Mouse (Mus musculus) intestine, embryonic 14.5 days (tissue): Measurements from ENCODE around the gene Lmtk3. TPM values are rescaled to one million over a fixed set of nuclear protein-coding genes. Genes with fewer than 3 reads are reported as not detected.

Experiments
- ATAC-seq: fragments of 200-750 bp; cut with Nextera tagmentation; replicated peaks from 2 replicates; pipeline ENCODE4 v1.8.0; 2017; ENCODE audit warnings: low read depth, moderate number of reproducible peaks, moderate TSS enrichment, moderate library complexity; ENCODE audit not compliant: low FRiP score, low TSS enrichment
- DNase-seq: peaks from one replicate; pipeline ENCODE4 v3.0.0-alpha.2; 2018; ENCODE audit warnings: low spot score
- H3K27ac ChIP-seq: fragments of 300-500 bp; sonication (generic); 2 replicates; pipeline ENCODE4 v1.5.1; 2014; ENCODE audit warnings: low read depth, mild to moderate bottlenecking, control low read depth
- H3K27me3 ChIP-seq: fragments of 300-500 bp; sonication (generic); replicated peaks from 2 replicates; pipeline ENCODE4 v1.6.1; 2014; ENCODE audit warnings: low read length, control low read depth; ENCODE audit not compliant: control insufficient read depth, insufficient read depth
- H3K36me3 ChIP-seq: fragments of 300-500 bp; sonication (generic); 2 replicates; pipeline ENCODE4 v1.6.1; 2014; ENCODE audit warnings: low read length, control low read depth; ENCODE audit not compliant: control insufficient read depth, insufficient read depth
- H3K4me1 ChIP-seq: fragments of 300-500 bp; sonication (generic); replicated peaks from 2 replicates; pipeline ENCODE4 v1.6.1; 2014; ENCODE audit warnings: low read length, control low read depth, mixed read lengths; ENCODE audit not compliant: control insufficient read depth, insufficient read depth
- H3K4me2 ChIP-seq: fragments of 300-500 bp; sonication (generic); 2 replicates; pipeline ENCODE4 v1.6.1; 2014; ENCODE audit warnings: low read length
- H3K4me3 ChIP-seq: fragments of 300-500 bp; sonication (generic); 2 replicates; pipeline ENCODE4 v1.5.1; 2014; ENCODE audit warnings: low read depth, low read length, control low read depth, mixed read lengths
- H3K9ac ChIP-seq: fragments of 300-500 bp; sonication (generic); 2 replicates; pipeline ENCODE4 v1.6.1; 2014; ENCODE audit warnings: mild to moderate bottlenecking, low read length
- H3K9me3 ChIP-seq: fragments of 300-500 bp; sonication (generic); 2 replicates; pipeline ENCODE4 v1.6.1; 2016; ENCODE audit warnings: low read length, control low read depth; ENCODE audit not compliant: control insufficient read depth
- WGBS: fragments of 180-500 bp; shearing (Covaris S2); extraction: QIAGEN DNeasy Blood & Tissue Kit; methylation state at CpG from one replicate; pipeline ENCODE4 v1.1.7; 2014; 5-methylcytosine and 5-hydroxymethylcytosine counted together
- polyA plus RNA-seq: library from polyadenylated mRNA; unstranded; fragments of >200 nt; fragmentation: Nextera tagmentation; extraction: Ambion mirVana; gene quantifications from 2 replicates; pipeline ENCODE4 v1.2.1, GENCODE M21; 2014

Gene Lmtk3
- polyA plus RNA-seq, 1 experiment from 2014 or later, result 1.9 TPM

DNA sequence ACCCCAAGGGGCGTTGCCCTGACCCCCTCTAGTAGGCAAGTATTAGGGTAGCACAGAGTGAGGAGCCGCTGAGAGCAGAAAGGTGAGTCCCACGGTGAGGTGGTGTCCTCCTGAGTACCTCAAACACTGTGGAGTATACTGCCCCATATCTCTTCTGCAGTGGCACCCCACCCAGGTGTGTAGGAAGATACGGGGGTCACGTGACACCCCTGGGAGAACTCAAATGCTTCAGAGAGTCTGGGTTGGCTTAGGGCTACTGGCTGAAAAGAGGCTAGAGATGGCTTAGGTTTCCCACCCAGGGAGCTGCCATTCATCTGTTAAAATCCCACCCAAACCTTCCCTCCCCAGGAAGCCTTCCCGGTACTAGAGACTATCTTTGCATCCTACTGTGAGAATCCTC lies 13.4 kb downstream of the Lmtk3 start:
- H3K4me2 ChIP-seq, result no peak overlapping the region

DNA sequence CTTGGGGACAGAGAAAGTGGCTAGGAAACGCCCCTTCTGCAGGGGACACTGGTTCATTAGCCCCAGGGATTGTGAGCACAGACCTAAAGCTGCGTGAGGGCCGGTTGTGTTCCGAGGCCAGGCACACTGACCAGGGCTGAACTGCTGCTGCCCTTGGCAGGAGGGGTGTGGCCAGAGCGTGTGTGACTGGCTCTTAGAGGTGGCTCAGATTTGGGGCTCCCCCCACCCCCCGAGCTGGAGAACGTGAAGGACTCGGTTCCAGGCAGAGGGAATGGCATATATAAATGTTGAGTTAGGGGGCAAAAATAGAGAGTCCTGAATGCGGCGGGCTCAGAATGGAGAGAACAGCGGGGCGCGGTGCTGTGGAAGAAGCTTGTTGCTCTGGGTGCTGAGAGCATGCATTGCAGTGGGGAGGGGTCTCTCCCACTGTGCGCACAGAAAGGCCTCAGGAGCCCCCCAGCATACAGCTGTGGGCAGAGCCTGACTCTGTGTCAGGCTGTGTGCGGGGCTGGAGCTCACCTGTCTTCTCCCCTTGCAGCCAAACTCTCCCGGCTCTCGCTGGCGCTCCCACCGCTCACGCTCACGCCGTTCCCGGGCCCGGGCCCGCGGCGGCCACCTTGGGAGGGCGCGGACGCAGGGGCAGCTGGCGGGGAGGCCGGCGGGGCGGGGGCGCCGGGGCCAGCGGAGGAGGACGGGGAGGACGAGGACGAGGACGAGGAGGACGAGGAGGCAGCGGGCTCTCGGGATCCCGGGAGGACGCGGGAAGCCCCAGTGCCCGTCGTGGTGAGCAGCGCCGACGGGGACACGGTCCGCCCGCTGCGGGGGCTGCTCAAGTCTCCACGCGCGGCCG lies 14.3 kb downstream of the Lmtk3 start:
- Histone ChIP-seq H3K36me3 (0 out of 2 replicates have a peak, but pooled peaks cover 12% of the 10 kb centered on the region), H3K27ac (no peak overlapping the region), H3K4me3 (peak overlapping the region; percentile 44), H3K9me3 (no peaks in the 10 kb centered on the region), H3K4me2 (peak overlapping the region; percentile 88), H3K9ac (peak overlapping the region; percentile 40), H3K27me3 (peaks cover 21% of the 10 kb centered on the region), H3K4me1 (peaks cover 8% of the 10 kb centered on the region)
- no peak for ATAC-seq
- 2% methylated on average over 59 of the region's 60 CpGs for WGBS
- peak; percentile 65 for DNase-seq

More for the DNA sequence above, 13.4 kb downstream of the Lmtk3 start:
- 55% methylated on average over 6 of the region's 6 CpGs for WGBS
- Histone ChIP-seq H3K9ac (no peak overlapping the region), H3K4me1 (peaks cover 8% of the 10 kb centered on the region), H3K36me3 (peaks cover 18% of the 10 kb centered on the region; the same call in 1 of the 2 replicates), H3K27me3 (peaks cover 21% of the 10 kb centered on the region), H3K9me3 (no peaks in the 10 kb centered on the region), H3K27ac (no peak overlapping the region), H3K4me3 (no peak overlapping the region)
- DNase-seq (no peak), ATAC-seq (no peak)

GRCm38 (mm10) chr7:45798511-45798836 lies 14.9 kb downstream of the Lmtk3 start:
- WGBS, result 4% methylated on average over 19 of the region's 19 CpGs
- H3K27ac ChIP-seq, result no peak overlapping the region
- DNase-seq, result peak; percentile 66

DNA sequence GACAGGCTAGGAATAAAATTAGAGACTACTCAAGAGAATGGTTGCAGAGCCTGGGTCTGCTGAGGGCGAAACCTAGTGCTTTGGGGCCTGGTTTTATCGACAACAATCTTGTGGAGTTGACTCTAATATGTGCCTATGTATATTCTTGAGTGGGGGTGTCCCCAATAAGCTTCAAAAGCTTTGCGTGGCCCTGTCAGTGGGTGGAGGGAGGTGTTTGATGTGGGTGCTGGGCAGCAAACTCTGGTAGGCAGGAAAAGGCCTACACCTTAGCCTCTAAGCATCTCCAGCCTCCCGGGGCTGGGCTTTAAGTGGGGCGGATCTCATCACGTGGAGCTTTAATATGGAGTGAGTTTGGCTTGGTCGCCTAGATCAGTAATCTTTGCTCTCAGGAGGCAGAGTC lies 15.4 kb downstream of the Lmtk3 start:
- Histone ChIP-seq H3K9me3 (no peaks in the 10 kb centered on the region), H3K4me2 (peak overlapping the region; percentile 88; the same call in 1 of the 2 replicates), H3K27me3 (peaks cover 21% of the 10 kb centered on the region), H3K4me1 (peaks cover 8% of the 10 kb centered on the region), H3K9ac (no peak overlapping the region), H3K27ac (no peak overlapping the region), H3K4me3 (peak overlapping the region; percentile 44; the same call in 1 of the 2 replicates), H3K36me3 (0 out of 2 replicates have a peak, but pooled peaks cover 10% of the 10 kb centered on the region)
- WGBS, result 58% methylated on average over 7 of the region's 7 CpGs
- no peak for ATAC-seq
- no peak for DNase-seq

More at GRCm38 (mm10) chr7:45798511-45798836, 14.9 kb downstream of the Lmtk3 start:
- Histone ChIP-seq H3K27me3 (peaks cover 21% of the 10 kb centered on the region), H3K9ac (peak overlapping the region; percentile 40), H3K36me3 (0 out of 2 replicates have a peak, but pooled peaks cover 10% of the 10 kb centered on the region), H3K4me2 (peak overlapping the region; percentile 88), H3K9me3 (no peaks in the 10 kb centered on the region), H3K4me1 (peaks cover 8% of the 10 kb centered on the region), H3K4me3 (peak overlapping the region; percentile 44)
- ATAC-seq, result no peak

DNA sequence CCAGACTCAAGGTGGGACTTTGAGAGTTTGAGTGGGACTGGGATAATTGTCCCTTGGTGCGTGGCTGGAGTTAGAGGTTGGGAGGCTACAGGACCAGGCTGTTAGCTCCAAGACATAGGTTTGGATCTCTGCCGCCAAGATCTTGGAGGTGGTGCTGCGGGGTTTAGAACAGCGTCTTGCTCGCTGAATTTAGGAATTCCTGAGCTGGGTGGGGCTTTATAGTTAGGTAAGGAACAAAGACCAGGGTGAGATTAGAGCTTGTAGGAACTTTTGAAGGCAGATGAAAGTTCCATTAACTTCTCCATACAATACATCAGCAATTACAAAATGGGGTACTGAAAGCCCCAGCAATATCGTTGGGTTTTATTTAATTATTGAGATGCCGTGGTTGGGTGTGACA lies 16.5 kb downstream of the Lmtk3 start:
- H3K4me3 ChIP-seq, result no peak overlapping the region
- H3K4me2 ChIP-seq, result peak overlapping the region; percentile 34
- no peak overlapping the region for H3K9ac ChIP-seq
- H3K4me1 ChIP-seq, result peaks cover 8% of the 10 kb centered on the region
- DNase-seq (no peak), ATAC-seq (no peak)
- no peaks in the 10 kb centered on the region for H3K9me3 ChIP-seq
- no peak overlapping the region for H3K27ac ChIP-seq
- 0 out of 2 replicates have a peak, but pooled peaks cover 9% of the 10 kb centered on the region for H3K36me3 ChIP-seq
- 43% methylated on average over 7 of the region's 7 CpGs for WGBS
- H3K27me3 ChIP-seq, result peaks cover 21% of the 10 kb centered on the region

DNA sequence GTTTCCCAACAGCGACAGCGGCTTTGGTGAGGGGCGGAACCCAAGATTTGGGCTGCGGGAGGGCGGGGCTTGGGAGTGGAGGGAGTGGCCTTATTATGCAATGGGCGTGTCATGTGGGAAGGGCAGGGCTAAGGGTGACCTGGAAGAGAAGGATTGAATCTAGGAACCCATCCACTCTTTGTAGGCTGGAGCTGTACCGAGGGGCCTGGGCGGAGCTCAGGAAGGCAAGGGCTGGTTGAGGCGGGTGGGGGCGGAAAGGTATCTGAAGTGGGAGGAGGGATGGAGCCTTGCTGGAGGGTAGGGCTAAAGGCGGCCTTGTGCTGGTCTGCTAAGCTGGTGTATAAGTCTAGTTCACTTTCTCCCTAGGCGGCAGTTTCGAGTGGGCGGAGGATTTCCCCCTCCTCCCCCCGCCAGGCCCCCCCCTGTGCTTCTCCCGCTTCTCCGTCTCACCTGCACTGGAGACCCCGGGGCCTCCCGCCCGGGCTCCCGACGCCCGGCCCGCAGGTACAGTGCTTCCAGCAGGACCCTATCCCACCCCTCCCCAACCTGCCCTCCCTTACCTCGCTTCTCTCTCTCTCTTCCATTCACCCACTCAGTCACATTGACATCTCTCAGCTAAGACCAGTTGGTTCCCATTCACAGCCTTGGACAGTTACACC lies 17.1 kb downstream of the Lmtk3 start:
- peak; percentile 22; the same call in 1 of the 2 replicates for ATAC-seq
- no peak overlapping the region for H3K4me3 ChIP-seq
- no peaks in the 10 kb centered on the region for H3K9me3 ChIP-seq
- H3K9ac ChIP-seq, result no peak overlapping the region
- peak overlapping the region; percentile 34 for H3K4me2 ChIP-seq
- H3K27me3 ChIP-seq, result peaks cover 21% of the 10 kb centered on the region
- peaks cover 8% of the 10 kb centered on the region for H3K4me1 ChIP-seq
- H3K36me3 ChIP-seq, result 0 out of 2 replicates have a peak, but pooled peaks cover 4% of the 10 kb centered on the region
- no peak for DNase-seq
- 27% methylated on average over 25 of the region's 25 CpGs for WGBS
- H3K27ac ChIP-seq, result no peak overlapping the region

DNA sequence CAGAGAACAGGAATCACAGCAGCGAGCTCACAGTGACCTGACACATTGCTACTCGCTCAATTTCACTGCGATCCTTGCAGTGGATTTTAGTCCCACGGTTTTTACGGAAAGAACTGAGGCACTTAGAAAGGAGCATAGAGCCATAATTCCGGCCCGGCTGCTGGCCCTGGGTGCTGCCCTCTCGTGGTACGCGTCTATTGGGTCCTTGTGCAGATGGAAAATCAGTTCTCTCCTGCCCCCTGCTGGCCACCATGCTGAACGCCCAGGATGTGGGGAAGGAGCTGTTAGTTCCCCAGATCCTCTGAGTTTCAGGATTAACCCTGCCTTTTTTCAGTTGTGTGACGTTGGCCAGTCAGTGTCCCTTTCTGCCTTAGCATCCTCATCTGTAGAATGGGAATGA lies 17.8 kb downstream of the Lmtk3 start:
- 3% methylated on average over 12 of the region's 12 CpGs for WGBS
- ATAC-seq (peak; percentile 45), DNase-seq (peak; percentile 99)
- Histone ChIP-seq H3K27me3 (peaks cover 21% of the 10 kb centered on the region), H3K9ac (no peak overlapping the region), H3K36me3 (no peaks in the 10 kb centered on the region), H3K4me1 (peaks cover 8% of the 10 kb centered on the region), H3K27ac (no peak overlapping the region), H3K9me3 (no peaks in the 10 kb centered on the region), H3K4me3 (no peak overlapping the region), H3K4me2 (peak overlapping the region; percentile 34)

- 92% methylated on average over 6 of the region's 6 CpGs for WGBS
- H3K36me3 ChIP-seq, result peaks cover 10% of the 10 kb centered on the region
- no peak overlapping the region for H3K4me2 ChIP-seq
- no peaks in the 10 kb centered on the region for H3K9me3 ChIP-seq
- no peak overlapping the region for H3K4me3 ChIP-seq
- H3K27ac ChIP-seq, result no peak overlapping the region
- DNase-seq (no peak), ATAC-seq (no peak)
- peaks cover 9% of the 10 kb centered on the region; the same call in 1 of the 2 replicates for H3K27me3 ChIP-seq
- H3K4me1 ChIP-seq, result peaks cover 8% of the 10 kb centered on the region
- no peak overlapping the region for H3K9ac ChIP-seq
These were observed 19.0 kb downstream of the Lmtk3 start for GRCm38 (mm10) chr7:45802551-45802950.
